Mouse (Mus musculus) olfactory bulb, adult 2 months (tissue): Measurements from ENCODE around the gene Irf9.

Experiments used
- CTCF ChIP-seq: fragments of 200-500 bp; IDR thresholded peaks from 2 replicates; pipeline ENCODE4 v1.5.1; 2012; ENCODE audit warnings: low read depth, mild to moderate bottlenecking, low read length, moderate library complexity; ENCODE audit not compliant: insufficient read depth
- POLR2A ChIP-seq: fragments of 200-500 bp; IDR thresholded peaks from 2 replicates; pipeline ENCODE4 v1.6.1; 2012; ENCODE audit warnings: mild to moderate bottlenecking, low read depth, low read length, moderate library complexity; ENCODE audit not compliant: insufficient read depth

DNA sequence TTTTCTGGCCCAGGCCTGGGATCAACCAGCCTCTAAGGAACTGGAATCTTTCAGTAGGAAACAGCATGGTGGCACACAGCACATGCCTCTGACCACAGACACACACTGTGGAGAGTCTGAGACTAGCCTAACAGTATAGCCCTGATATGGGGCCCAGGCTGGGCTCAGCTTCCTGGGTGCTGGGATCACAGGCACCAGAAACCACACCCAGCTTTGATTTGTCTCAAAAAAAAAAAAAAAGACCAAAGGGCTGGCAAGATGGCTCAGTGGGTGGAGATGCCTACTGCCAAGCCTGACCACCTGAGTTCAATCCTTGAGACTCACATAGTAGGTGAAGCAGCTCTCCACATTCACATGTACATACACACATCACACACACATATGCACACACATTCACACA is 48.7 kb upstream of the Irf9 start:
- TF ChIP-seq CTCF (no peak), POLR2A (no peak)
